Comparison of ENCODE assay signal across 16 mouse cellular contexts in genomic region chr12:80830820-80831219, GRCm38 (mm10). TPM values are rescaled to one million over a fixed set of nuclear protein-coding genes. Genes with fewer than 3 reads are reported as not detected.
DNase-seq lines count a peak whose midpoint lies in the region; ATAC-seq and TF ChIP-seq lines count a peak whose summit lies in the region.
"Had no signal": no experiment of that assay in that cellular context is flagged by ENCODE, and none has a peak within 500 bp of the region (broad histone marks: within the 10 kb centered on the region; RNA-seq: fewer than 3 reads in every experiment).

No protein-coding gene starts in this region.

- H3K9ac ChIP-seq in heart, embryonic 11.5 days (ENCODE audit: low read depth, low read length) = no peak overlapping the region
- H3K9ac ChIP-seq in hindbrain, embryonic 14.5 days = no peak overlapping the region
- H3K9ac ChIP-seq: forebrain, embryonic 12.5 days; kidney, embryonic 15.5 days; liver, embryonic 14.5 days had no signal

- no peaks in the 10 kb centered on the region for H3K9me3 ChIP-seq in heart, embryonic 11.5 days (replicated peaks; ENCODE audit: control insufficient read depth, low read length)
- H3K9me3 ChIP-seq in hindbrain, embryonic 14.5 days (ENCODE audit: control insufficient read depth, low read length) = no peaks in the 10 kb centered on the region
- H3K9me3 ChIP-seq: forebrain, embryonic 12.5 days; kidney, embryonic 15.5 days had no signal

- peaks cover 14% of the 10 kb centered on the region for H3K4me1 ChIP-seq in heart, embryonic 11.5 days (ENCODE audit: control insufficient read depth, insufficient read depth, low read length)
- 0 out of 2 replicates have a peak, but pooled peaks cover 3% of the 10 kb centered on the region for H3K4me1 ChIP-seq in hindbrain, embryonic 14.5 days (replicated peaks; ENCODE audit: control insufficient read depth, insufficient read depth, low read length)

- no peak overlapping the region for H3K4me3 ChIP-seq in heart, embryonic 11.5 days (ENCODE audit: low read depth, low read length)
- H3K4me3 ChIP-seq in layer of hippocampus, adult 2 months = no peak overlapping the region
- H3K4me3 ChIP-seq in hindbrain, embryonic 14.5 days (replicated peaks; ENCODE audit: low read length) = no peak overlapping the region
- H3K4me3 ChIP-seq: forebrain, embryonic 12.5 days; kidney, embryonic 15.5 days had no signal

- no peaks in the 10 kb centered on the region for H3K36me3 ChIP-seq in heart, embryonic 11.5 days (ENCODE audit: control insufficient read depth, insufficient read depth, low read length)
- H3K36me3 ChIP-seq in hindbrain, embryonic 14.5 days (replicated peaks; ENCODE audit: control insufficient read depth, insufficient read depth) = 0 out of 2 replicates have a peak, but pooled peaks cover 3% of the 10 kb centered on the region

- no peak for ATAC-seq in heart, embryonic 11.5 days (replicated peaks; ENCODE audit: insufficient number of reproducible peaks, low FRiP score, low TSS enrichment)
- ATAC-seq in hindbrain, embryonic 14.5 days (ENCODE audit: low FRiP score) = no peak

- intact Hi-C loops in heart, postnatal 10 days (cut with DNase I) = no loop called here

- H3K27ac ChIP-seq in heart, embryonic 11.5 days (ENCODE audit: low read depth, low read length) = peak overlapping the region; percentile 18; the same call in 1 of the 2 replicates
- peak overlapping the region; percentile 65; the same call in 1 of the 2 replicates for H3K27ac ChIP-seq in layer of hippocampus, adult 2 months
- no peak overlapping the region for H3K27ac ChIP-seq in hindbrain, embryonic 14.5 days
- H3K27ac ChIP-seq: forebrain, embryonic 12.5 days; kidney, embryonic 15.5 days; liver, embryonic 14.5 days had no signal

- DNase-seq in heart, postnatal 10 days = no peak
- no peak for DNase-seq in layer of hippocampus, adult 2 months (ENCODE audit: low spot score in 2 of 2)
- no peak for DNase-seq in layer of hippocampus, adult 11-12 months (ENCODE audit: low spot score)
- peak; percentile 12 for DNase-seq in thymus, postnatal 0 days (ENCODE audit: low spot score)
- no peak for DNase-seq in thymus, postnatal 4 days
- no peak for DNase-seq in spleen, adult 12 weeks (ENCODE audit: low spot score)
- DNase-seq in hindbrain, embryonic 14.5 days (ENCODE audit: low spot score) = no peak
- DNase-seq: adrenal gland, adult 8-10 months; B cell, adult 2 months; cerebellum, adult 9-10 months; embryo, embryonic 11 days had no signal

- 68% methylated on average over 2 of the region's 2 CpGs for WGBS in heart, embryonic 11.5 days (ENCODE audit: insufficient replicate concordance)
- WGBS in hindbrain, embryonic 14.5 days = 90% methylated on average over 2 of the region's 2 CpGs

- TF ChIP-seq CTCF in layer of hippocampus, adult 2 months (conservative IDR thresholded peaks at IDR 0.05) = no peak

- H3K4me2 ChIP-seq in heart, embryonic 11.5 days = no peak overlapping the region
- no peak overlapping the region for H3K4me2 ChIP-seq in hindbrain, embryonic 14.5 days (replicated peaks)
- H3K4me2 ChIP-seq: forebrain, embryonic 12.5 days; kidney, embryonic 15.5 days; midbrain, embryonic 11.5 days had no signal

- no peaks in the 10 kb centered on the region for H3K27me3 ChIP-seq in heart, embryonic 11.5 days (ENCODE audit: control insufficient read depth, insufficient read depth, low read length)
- H3K27me3 ChIP-seq in hindbrain, embryonic 14.5 days (ENCODE audit: control insufficient read depth, insufficient read depth, low read length) = no peaks in the 10 kb centered on the region
- H3K27me3 ChIP-seq: forebrain, embryonic 12.5 days; kidney, embryonic 15.5 days had no signal

RNA-seq across cellular contexts. Expression of gene Susd6, which starts 40.5 kb away (rescaled TPM):
- 17.7 and 20.4 TPM in 2 replicates for polyA plus RNA-seq in heart, embryonic 11.5 days (2014; fragmentation: Nextera tagmentation; extraction: Ambion mirVana)
- 10 to 100 TPM; 58.3 to 60.9 TPM for total RNA-seq in heart, postnatal 10 days (2021)
- 10 to 100 TPM; 71.6 to 72.1 TPM for total RNA-seq in layer of hippocampus, adult 2 months (2021)
- polyA plus RNA-seq in thymus, postnatal 0 days (2015; fragmentation: Nextera tagmentation; extraction: Ambion mirVana) = 21.0 and 21.1 TPM in 2 replicates
- polyA plus RNA-seq in hindbrain, embryonic 14.5 days (2014; fragmentation: Nextera tagmentation; extraction: Ambion mirVana) = 12.5 and 14.8 TPM in 2 replicates
